Comparison of ENCODE assay signal across 24 mouse cellular contexts in the genomic region with DNA sequence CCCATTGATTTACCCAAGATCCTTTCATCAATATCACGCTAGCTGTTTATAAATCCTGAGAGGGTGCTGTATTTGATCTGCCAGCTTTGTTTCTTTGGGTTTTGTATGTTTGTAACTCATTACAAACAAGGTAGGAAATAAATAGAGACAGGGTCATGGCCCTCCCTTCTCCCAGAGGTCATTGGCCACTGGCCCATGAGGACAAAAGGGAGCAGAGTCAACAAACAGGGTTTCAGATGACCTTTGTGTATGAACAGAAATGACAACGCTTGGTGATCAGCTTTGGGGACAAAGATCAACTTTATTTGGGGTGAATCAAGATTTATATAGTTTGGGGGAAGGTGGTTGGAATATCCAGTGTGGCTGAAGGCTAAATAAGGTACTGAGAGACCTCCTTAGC. TPM values are rescaled to one million over a fixed set of nuclear protein-coding genes. Genes with fewer than 3 reads are reported as not detected.
DNase-seq lines count a peak whose midpoint lies in the region; ATAC-seq and TF ChIP-seq lines count a peak whose summit lies in the region.
"Had no signal": no experiment of that assay in that cellular context is flagged by ENCODE, and none has a peak within 500 bp of the region (broad histone marks: within the 10 kb centered on the region; RNA-seq: fewer than 3 reads in every experiment).

No protein-coding gene starts in this region.

- no peaks in the 10 kb centered on the region for H3K27me3 ChIP-seq in liver, postnatal 0 days (ENCODE audit: insufficient read depth, low read length)
- H3K27me3 ChIP-seq in liver, embryonic 12.5 days (replicated peaks) = no peaks in the 10 kb centered on the region; the same call in 1 of the 2 replicates
- H3K27me3 ChIP-seq: embryonic facial prominence, embryonic 13.5 days; embryonic facial prominence, embryonic 15.5 days; forebrain, embryonic 12.5 days had no signal

- peak; percentile 80 for ATAC-seq in liver, postnatal 0 days
- ATAC-seq in liver, embryonic 12.5 days = no peak
- ATAC-seq: forebrain, embryonic 14.5 days; forebrain, embryonic 16.5 days had no signal

- no peak overlapping the region; the same call in 1 of the 2 replicates for H3K4me2 ChIP-seq in liver, postnatal 0 days (ENCODE audit: low read depth, low read length)
- no peak overlapping the region for H3K4me2 ChIP-seq in liver, embryonic 12.5 days
- H3K4me2 ChIP-seq: embryonic facial prominence, embryonic 13.5 days; embryonic facial prominence, embryonic 15.5 days; forebrain, embryonic 12.5 days had no signal

- peak; percentile 55 for DNase-seq in adrenal gland, postnatal 10 days
- DNase-seq in adrenal gland, adult (ENCODE audit: inconsistent age in 2 of 2, low spot score in 1 of 2) = no peak
- no peak for DNase-seq in left cerebral cortex, adult 2 months (ENCODE audit: extremely low spot score in 1 of 2, low spot score in 2 of 2)
- no peak for DNase-seq in left cerebral cortex, adult 9 months (ENCODE audit: low spot score in 2 of 2)
- DNase-seq in liver, postnatal 0 days = peak; percentile 52
- DNase-seq in kidney, adult 18-20 months = no peak
- DNase-seq: adrenal gland, adult 8-10 months; cerebellum, adult 11 months; cerebellum, adult 18-20 months; cerebellum, adult 8-10 months; cerebellum, adult 9-11 months; cerebellum, postnatal 14 days; cerebellum, postnatal 36 days; embryo, embryonic 11 days had no signal

- H3K4me3 ChIP-seq in left cerebral cortex, adult 2 months = no peak overlapping the region
- no peak overlapping the region for H3K4me3 ChIP-seq in liver, postnatal 0 days (ENCODE audit: low read depth, low read length)
- H3K4me3 ChIP-seq in liver, embryonic 12.5 days = no peak overlapping the region
- H3K4me3 ChIP-seq in brown adipose tissue, adult 24 weeks (ENCODE audit: insufficient read depth, low read depth, low read length) = no peak overlapping the region
- H3K4me3 ChIP-seq: embryonic facial prominence, embryonic 13.5 days; embryonic facial prominence, embryonic 15.5 days; erythroblast, embryonic 14.5 days; forebrain, embryonic 10.5 days; forebrain, embryonic 12.5 days had no signal

- H3K27ac ChIP-seq in left cerebral cortex, adult 2 months = peak overlapping the region; percentile 67; the same call in 1 of the 2 replicates
- peak overlapping the region; percentile 80 for H3K27ac ChIP-seq in liver, postnatal 0 days (ENCODE audit: low read depth)
- H3K27ac ChIP-seq in liver, embryonic 12.5 days = no peak overlapping the region
- H3K27ac ChIP-seq in brown adipose tissue, adult 24 weeks (replicated peaks; ENCODE audit: low read depth, low read length) = peak overlapping the region; percentile 94
- H3K27ac ChIP-seq: embryonic facial prominence, embryonic 13.5 days; embryonic facial prominence, embryonic 15.5 days; forebrain, embryonic 10.5 days; forebrain, embryonic 12.5 days had no signal

- no peaks in the 10 kb centered on the region for H3K9me3 ChIP-seq in liver, postnatal 0 days (ENCODE audit: low read length)
- no peaks in the 10 kb centered on the region for H3K9me3 ChIP-seq in liver, embryonic 12.5 days (replicated peaks)
- H3K9me3 ChIP-seq: embryonic facial prominence, embryonic 13.5 days; embryonic facial prominence, embryonic 15.5 days; forebrain, embryonic 10.5 days; forebrain, embryonic 12.5 days had no signal

- no peaks in the 10 kb centered on the region for H3K36me3 ChIP-seq in liver, postnatal 0 days (replicated peaks; ENCODE audit: insufficient read depth, low read length)
- no peaks in the 10 kb centered on the region for H3K36me3 ChIP-seq in liver, embryonic 12.5 days
- H3K36me3 ChIP-seq: embryonic facial prominence, embryonic 13.5 days; embryonic facial prominence, embryonic 15.5 days; forebrain, embryonic 10.5 days; forebrain, embryonic 12.5 days had no signal

- peaks cover 31% of the 10 kb centered on the region for H3K4me1 ChIP-seq in liver, postnatal 0 days (ENCODE audit: insufficient read depth)
- peaks cover 44% of the 10 kb centered on the region for H3K4me1 ChIP-seq in liver, embryonic 12.5 days
- H3K4me1 ChIP-seq in brown adipose tissue, adult 24 weeks (ENCODE audit: control insufficient read depth, insufficient read depth, insufficient read length, low read length) = peaks cover 25% of the 10 kb centered on the region
- H3K4me1 ChIP-seq: forebrain, embryonic 12.5 days had no signal

- no peak for TF ChIP-seq CTCF in left cerebral cortex, adult 2 months (IDR thresholded peaks at IDR 0.05)
- TF ChIP-seq CTCF in liver, postnatal 0 days (IDR thresholded peaks at IDR 0.05; ENCODE audit: low read depth) = no peak

- 65% methylated on average over 2 of the region's 2 CpGs for WGBS in liver, postnatal 0 days (ENCODE audit: insufficient replicate concordance)
- whole genome bisulfite sequencing in liver, embryonic 12.5 days (ENCODE audit: insufficient replicate concordance) = 71% methylated on average over 2 of the region's 2 CpGs

- TF ChIP-seq EP300 in liver, postnatal 0 days (IDR thresholded peaks at IDR 0.05; ENCODE audit: low read depth) = no peak

- intact Hi-C loops in left cerebral cortex, adult 2 months (cut with DNase I) = loop anchor here (10.0 kb wide), 1 partner anchor 202 kb away; no protein-coding TSS in a partner anchor

- no peak overlapping the region for H3K9ac ChIP-seq in liver, postnatal 0 days (replicated peaks)
- H3K9ac ChIP-seq in liver, embryonic 12.5 days = no peak overlapping the region
- H3K9ac ChIP-seq: embryonic facial prominence, embryonic 13.5 days; embryonic facial prominence, embryonic 15.5 days; forebrain, embryonic 12.5 days had no signal

RNA-seq across cellular contexts. Expression of a gene that starts 8.6 kb away (rescaled TPM):
- 10 to 100 TPM in 1 of 2 experiments, 1 to 10 TPM in 1; 7.3 to 10.2 TPM for total RNA-seq in adrenal gland, postnatal 10 days (2021)
- total RNA-seq in left cerebral cortex, adult 2 months (2021) = 10 to 100 TPM; 21.4 to 23.4 TPM
- polyA plus RNA-seq in liver, postnatal 0 days (2015; fragmentation: Nextera tagmentation; extraction: Ambion mirVana) = 0.11 and 0.41 TPM in 2 replicates
- 0.12 TPM in 1 of 2 replicates, not detected in the other for polyA plus RNA-seq in liver, embryonic 12.5 days (2016; fragmentation: Nextera tagmentation; extraction: Ambion mirVana)
- polyA plus RNA-seq in brown adipose tissue, adult 24 weeks (2012; ENCODE audit: insufficient read depth, insufficient read length, missing spikeins) = 1.3 and 2.8 TPM in 2 replicates
- polyA plus RNA-seq: embryonic facial prominence, embryonic 11.5 days had no signal

Comparison
In these comparisons a context has a peak if more than half of its experiments do, and no peak if none do; other contexts are left out.
1. DNase-seq: peak in adrenal gland, postnatal 10 days (single experiment) and liver, postnatal 0 days (single experiment); none in adrenal gland, adult (0 of 2), left cerebral cortex, adult 2 months (0 of 2), left cerebral cortex, adult 9 months (0 of 2) and kidney, adult 18-20 months (single experiment).